Mouse (Mus musculus): ENCODE measurements around the gene Otop3.
A peak's percentile ranks its signal among the peaks of the same experiment; 100 is the strongest.

The Otop3 gene

DNA sequence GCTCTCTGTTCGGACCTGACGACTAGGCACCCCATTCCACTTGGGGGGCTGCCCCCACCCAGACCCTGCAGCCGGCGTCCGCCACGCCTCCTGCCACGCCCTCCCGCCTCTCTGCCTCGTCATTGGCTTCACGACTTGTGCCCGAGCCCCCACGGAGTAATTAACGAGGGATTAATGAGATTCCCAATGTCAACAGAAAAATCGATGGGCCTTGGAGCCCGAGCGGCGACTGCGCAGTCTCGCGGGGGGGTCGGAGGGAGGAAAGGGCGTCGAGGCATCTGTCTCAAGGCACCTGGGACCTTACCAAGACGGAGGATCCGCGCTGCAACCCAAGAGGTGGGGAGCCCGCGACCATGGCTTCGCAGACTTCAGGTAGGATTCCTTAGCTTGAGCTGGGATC, at the start of gene Otop3:
Gene Otop3, plus strand, starts transcription at position 201 of the 400 bp plus-strand sequence.
- DNase-seq (ENCODE audit: extremely low read depth, insufficient read length, low spot score): no peak

DNA sequence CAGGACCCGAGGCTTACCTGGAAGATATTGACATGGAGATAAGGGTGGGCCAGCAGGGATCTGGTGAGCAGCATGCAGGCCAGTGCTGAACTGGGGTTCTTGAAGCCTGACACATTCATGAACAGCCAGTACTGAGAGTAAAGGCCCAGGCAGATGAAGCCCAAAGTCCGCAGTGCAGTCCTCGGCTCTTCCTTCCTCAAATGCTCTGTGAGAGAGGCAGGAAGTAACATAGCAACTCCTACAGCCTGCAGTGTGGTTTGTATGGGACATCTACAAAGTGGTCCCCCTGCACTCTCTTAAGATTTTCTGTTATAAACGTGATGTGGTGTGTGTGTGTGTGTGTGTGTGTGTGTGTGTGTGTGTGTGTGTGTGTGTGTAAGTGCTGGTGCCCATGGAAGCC, 49.2 kb upstream of the Otop3 start:
- DNase-seq (ENCODE audit: extremely low read depth, insufficient read length, low spot score): no peak

DNA sequence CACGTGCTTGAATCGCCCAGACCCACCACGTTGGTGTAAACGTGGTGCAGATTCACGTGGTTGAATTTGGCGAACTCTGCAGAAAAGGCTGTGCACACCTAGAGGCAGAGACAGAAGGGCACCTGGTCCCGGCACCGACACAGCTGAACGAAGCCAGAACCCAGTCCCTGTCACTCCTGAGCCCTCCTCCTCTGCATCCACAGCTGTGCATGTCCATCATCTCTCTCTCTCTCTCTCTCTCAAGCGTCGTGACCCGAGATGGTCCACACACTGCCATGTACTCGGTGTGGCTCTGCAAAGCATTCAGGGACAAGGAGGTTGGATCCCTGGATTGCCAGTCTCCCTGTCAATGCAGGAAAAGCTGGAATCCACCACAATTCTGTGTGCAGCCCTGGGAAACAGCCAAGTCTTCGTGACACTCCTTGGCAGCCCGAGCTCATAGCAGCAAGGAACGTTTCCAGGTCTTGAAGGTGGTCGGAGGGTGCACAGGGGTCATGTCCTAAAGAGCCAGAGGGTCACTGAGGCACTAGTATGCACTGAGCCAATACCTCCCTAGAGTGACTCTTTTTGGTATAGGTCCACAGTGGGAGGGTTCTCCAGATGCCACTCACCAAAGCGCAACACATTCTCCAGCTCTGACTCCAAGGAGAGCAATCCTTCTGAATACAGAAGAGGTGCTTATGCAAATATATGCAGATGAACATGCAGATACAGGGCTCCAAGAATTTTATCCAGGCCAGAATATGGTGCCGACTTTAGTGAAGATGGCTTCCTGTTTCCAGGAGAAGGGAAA, 48.1 kb upstream of the Otop3 start:
- no peak for DNase-seq (ENCODE audit: extremely low read depth, insufficient read length, low spot score)

DNA sequence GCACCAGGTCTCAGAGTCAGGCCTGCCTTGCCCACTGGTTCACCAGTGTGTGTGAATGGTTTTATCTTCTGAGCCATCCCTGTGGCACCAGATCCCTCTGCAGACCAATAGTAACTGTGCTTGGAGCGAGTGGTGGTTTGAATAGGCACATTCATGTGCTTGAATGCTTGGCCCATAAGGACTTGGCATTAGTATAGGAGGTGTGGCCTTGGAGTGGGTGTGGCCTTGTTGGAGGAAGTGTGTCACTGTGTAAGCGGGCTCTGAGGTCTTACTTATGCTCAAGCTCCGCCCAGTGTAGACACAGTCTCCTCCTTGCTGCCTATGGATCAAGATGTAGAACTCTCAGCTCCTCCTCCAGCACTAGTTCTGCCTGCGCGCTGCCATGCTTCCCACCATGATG, 47.1 kb upstream of the Otop3 start:
- no peak for DNase-seq (ENCODE audit: extremely low read depth, insufficient read length, low spot score)

DNA sequence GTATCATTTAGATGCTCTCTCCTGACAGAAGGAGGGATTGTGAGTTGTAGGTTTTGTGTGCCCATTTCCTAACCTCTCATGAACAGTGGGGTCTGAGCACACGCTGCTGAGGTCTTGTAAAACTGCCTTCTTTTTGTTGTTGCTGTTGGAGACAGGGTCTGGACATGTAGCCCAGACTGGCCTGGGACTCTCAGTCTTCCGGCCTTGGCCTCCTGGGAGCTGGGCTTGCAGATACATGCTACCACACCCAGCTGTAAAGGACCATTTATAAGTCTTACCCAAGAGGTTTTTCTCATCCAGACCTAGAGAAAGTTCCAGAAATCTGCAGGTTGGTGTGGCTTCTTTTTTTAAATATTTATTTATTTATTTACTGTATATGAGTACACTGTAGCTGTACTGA, 46.2 kb upstream of the Otop3 start:
- no peak for DNase-seq (ENCODE audit: extremely low read depth, insufficient read length, low spot score)

DNA sequence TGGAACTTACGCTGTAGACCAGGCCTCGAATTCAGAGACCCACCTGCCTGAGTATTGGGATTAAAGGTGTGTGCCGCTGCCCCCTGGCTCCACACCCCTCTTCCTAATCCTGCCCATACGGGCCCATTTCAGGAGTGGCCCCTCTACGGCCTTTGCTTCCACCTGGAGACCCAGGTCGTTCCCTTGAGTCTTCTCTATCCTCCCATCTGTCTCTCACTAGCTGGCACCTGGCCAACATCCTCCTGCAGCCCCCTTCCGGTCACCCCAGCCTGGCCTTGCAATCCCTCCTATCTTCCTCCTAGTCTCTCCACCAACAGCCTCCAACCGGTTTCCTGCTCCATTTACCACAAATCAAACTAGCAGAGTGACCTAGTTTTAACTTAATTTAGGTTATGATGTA, 44.6 kb upstream of the Otop3 start:
- no peak for DNase-seq (ENCODE audit: extremely low read depth, insufficient read length, low spot score)

DNA sequence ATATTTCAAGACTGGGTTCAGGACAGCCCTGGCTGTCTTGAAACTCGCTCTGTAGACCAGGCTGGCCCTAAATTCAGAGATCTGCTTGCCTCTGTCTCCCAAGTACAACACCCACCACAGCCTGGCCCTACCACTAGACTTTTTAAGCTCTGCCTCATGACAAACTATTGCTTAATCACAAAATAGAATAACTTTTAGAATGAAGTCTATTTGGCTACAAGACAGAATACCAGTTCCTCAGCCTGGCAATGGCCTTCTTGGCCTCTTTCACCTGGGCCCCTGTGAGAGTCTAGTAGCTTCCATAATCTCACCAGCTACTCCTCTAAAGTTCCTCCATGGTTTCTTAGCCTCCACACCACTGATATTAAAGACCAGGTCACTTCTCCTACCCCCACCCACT, 44.2 kb upstream of the Otop3 start:
- DNase-seq (ENCODE audit: extremely low read depth, insufficient read length, low spot score): no peak

DNA sequence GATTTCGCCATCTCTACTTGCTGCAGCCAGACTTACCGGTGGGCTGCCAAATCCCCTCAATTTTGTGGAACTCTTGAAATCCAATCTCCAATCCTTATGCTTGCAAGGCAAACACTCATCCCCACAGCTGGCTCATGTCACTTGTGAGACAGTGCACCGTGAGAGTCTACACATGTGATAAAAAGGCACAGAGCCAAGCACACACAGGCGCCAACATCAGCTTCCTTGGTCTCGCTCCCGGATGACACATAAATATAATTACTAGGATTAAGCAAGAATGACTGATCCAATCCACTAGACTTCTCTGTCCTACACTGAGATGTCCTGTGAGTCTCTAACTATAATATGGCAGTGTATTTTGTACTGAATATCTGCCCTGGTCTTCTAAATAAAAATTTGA, 43.6 kb upstream of the Otop3 start:
- DNase-seq (ENCODE audit: extremely low read depth, insufficient read length, low spot score): peak; percentile 55

DNA sequence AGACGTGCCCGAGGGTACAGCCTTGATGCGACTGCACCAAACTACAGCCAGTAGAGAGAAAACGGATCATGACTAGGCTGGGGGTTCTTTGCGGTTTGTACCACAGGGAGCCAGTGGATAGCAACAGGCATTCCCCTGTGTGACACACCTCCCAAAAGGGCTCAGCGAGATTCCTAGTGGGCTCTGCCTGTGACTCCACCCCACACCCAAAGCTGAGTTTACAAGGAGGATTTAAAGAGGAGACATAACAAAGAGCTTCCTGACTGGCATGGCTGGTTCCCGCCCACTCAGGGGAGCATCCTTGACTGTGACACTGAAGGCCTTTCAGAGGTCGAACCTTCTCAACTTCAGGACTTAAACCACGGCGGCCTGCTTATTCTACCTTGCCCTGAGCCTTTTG, 43.0 kb upstream of the Otop3 start:
- no peak for DNase-seq (ENCODE audit: extremely low read depth, insufficient read length, low spot score)

DNA sequence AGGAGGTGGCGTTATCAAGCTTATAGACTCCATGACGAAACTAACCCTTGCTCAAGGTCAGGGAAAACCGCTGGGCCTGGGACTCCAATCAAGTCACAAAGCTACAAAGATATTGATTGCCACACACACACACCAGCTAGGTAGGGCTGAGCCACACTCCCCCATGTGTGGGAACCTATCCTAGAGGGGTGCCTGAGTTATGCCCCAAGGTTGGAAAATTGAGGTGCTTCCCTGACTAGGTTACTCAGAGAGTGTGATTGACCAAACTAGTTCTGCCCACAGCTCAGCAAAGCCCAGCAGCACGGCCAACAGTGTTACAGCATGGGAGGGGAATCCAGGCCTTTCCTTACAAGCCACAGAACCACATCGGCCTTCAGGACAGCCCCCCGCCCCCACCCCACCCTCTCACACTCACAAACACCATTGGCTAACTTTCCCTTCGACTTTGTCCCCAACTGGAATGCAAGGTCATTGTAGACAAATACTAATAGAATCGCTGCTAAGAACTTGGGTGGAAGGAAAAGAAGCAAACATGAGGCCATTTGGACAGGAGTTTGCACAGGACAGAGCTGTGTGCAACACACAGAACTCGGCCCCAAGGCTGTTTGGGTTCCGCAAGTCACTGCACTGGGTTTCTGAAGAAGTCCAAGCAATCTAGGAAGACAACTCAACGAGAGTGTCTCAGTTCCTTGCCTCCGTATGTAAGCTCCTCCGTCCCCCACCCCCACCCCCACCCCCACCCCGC, 41.7 kb upstream of the Otop3 start:
- DNase-seq (ENCODE audit: extremely low read depth, insufficient read length, low spot score): no peak

DNA sequence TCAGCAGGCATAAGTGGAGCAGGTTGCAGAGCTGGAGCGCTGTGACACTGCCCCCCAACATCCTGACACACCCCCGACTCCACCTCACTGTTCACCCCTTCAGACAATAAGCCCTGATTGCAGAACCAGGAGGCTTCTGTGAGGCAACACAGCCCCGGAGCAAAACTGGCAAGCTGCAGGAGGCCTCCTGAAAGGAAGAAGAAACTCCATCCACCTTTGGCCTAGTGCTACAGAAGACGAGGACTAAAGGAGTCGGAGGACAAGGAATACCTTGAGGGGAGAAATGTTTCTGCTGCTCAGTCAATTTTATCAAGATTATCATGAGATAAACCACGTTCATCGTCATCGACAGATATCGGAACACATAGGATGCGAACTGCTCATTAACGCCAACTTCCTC, 38.6 kb upstream of the Otop3 start:
- no peak for DNase-seq (ENCODE audit: extremely low read depth, insufficient read length, low spot score)

DNA sequence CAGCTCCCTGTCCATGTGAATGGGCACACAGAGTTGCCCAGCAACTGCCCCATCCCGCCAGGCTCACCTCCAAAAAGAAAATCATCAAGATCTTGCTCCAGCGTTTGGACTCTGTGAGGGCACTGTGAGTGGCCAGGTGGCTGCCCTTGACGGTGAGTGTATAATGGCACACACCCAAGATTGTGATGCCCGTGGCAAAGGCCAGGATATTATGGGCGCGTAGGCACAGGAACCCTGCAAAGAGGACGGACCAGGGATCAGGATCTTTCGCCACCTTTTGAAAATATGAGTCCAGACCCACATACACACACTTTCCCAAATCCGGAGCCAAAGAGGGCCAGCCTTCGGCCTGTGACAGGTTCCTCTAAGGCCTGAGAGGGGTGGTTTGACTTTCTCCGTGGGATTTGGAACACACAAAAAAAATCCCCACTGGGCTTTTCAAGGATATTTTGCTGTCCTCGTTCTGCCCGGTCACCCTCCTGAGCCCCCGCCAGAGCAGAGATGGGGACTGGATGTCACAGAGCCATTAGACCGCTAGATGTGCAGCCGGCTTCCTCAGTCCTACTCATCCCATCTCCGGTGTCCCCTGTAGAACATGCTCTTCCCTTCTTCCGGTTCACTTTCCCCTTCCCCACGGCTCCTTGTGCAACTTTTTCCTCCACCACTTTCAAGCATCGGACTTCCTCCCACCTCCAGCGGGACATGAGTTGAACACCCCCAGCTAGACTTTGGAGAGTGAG, 37.9 kb upstream of the Otop3 start:
- no peak for DNase-seq (ENCODE audit: extremely low read depth, insufficient read length, low spot score)

DNA sequence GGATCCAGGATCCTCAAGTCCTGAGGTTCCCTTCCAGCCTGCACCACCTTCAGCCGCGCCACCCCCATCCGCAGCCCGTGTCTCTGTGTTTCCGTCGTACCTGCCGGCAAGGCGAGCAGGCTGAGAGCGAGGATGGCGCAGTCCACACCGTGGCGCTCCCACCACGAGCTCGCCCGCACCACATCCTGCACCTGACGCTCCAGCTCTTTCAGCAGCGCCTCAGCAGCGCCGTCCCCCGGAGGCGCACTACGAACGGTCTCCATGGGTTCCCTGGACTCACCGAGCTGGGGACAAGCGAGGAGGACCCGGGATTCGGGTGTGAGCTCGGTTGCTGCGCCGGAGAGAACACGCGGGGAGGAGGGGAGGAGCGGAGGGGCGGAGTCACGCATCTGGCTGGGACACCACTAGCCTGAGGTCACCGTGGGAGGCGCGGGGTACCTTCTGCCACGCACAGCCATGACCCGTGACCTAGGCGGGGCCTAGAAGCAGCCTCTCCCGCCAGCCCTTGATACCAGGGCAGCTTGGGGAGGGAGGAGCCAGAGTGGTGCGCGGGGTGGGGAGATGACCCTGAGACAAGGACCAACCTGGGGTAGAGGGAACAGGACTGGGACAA, 37.2 kb upstream of the Otop3 start, which contains the start of gene Fads6:
Gene Fads6, minus strand, starts transcription at position 450 of the 613 bp plus-strand sequence.
- no peak for DNase-seq (ENCODE audit: extremely low read depth, insufficient read length, low spot score)

DNA sequence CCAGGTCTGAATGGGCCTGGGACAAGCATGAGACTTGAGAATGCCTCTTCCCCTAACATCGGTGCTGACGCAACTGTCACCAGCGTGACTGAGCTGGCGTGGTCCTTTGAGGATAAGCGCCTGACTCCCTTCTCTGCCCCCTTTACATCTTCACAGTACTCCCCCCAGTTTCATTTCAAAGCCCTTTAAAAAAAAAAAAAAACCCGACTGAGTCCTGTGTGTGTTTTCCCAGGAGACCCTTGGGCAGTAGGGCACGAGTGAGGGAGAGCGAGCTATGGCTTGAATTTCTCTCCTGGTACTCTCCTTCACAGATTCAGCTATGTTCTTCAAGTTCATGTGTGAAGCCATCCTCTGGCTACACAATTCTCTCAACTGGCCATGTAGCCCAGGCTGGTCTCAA, 36.4 kb upstream of the Otop3 start:
- no peak for DNase-seq (ENCODE audit: extremely low read depth, insufficient read length, low spot score)

DNA sequence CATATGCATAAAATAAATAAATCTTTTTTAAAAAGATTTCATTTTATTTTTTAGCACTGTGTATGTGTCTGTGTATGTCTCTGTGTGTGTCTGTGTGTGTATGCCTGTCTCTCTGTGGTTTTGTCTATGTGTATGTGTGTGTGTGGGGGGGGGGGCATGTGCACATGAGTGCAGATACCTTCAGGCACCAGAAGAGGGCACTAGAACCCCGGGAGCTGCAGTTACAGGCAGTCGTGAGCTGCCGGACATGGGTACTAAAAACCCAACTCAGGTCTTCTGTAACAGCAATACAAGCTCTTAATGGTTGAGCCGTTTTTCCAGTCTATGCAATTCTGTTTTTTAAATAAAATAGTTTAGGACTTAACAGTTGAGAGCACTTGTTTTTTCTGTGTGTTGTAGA, 33.8 kb upstream of the Otop3 start:
- DNase-seq (ENCODE audit: extremely low read depth, insufficient read length, low spot score): no peak

DNA sequence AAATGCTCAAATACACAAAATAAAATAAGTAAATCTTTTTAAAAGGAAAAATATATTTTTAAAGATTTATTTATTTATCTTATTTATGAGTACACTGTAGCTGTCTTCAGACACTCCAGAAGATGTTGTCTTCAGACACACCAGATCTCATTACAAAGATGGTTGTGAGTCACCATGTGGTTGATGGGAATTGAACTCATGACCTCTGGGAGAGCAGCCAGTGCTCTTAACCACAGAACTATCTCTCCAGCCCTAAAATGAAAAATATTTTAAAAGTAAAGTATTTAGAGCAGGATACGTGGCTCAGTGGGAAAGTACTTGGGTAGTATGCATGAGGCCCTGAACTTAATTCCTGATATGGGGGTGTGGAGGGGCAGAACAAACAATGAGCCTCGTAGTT, 33.2 kb upstream of the Otop3 start:
- peak; percentile 61 for DNase-seq (ENCODE audit: extremely low read depth, insufficient read length, low spot score)

DNA sequence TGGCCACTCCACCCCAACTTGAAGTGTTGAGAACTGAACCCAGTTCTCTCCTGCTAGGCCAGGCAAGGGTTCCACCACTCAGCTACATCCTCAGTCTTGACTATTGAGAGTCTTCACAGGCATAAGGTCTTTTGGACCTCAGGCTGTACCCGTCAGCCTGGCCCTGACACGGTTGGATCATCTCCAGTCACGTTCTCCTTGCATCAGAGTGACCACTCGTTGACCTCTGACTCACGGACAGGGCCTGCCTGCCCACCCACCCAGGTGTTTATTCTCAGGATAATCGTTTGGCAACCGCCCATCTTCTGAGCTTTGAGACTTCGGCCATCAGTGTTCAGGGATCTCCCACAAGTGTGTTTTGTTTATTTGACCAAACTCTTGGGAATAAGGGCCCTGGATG, 31.4 kb upstream of the Otop3 start:
- DNase-seq (ENCODE audit: extremely low read depth, insufficient read length, low spot score): no peak

DNA sequence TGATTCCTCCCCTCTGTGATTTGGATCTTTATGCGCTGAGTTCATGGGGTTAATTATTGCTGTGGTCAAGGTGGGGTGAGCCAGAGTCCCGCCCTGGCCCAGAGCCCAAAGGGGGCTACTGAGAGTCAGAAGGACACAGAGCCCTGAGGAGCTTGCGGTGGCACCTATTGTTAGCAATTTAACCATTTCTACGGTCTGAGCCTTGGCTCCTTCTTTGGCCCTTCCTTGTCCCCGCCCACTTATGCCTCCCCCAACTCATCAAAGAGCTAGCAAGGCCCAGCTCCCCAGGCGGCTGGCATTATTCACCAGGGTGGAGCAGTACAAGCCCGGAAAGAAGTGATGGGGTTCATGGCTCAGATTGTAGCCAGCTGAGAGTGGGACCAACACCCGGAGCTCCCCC, 27.7 kb upstream of the Otop3 start, which contains the start of gene Otop2:
Gene Otop2, plus strand, starts transcription at position 301 of the 400 bp plus-strand sequence.
- DNase-seq (ENCODE audit: extremely low read depth, insufficient read length, low spot score): no peak

DNA sequence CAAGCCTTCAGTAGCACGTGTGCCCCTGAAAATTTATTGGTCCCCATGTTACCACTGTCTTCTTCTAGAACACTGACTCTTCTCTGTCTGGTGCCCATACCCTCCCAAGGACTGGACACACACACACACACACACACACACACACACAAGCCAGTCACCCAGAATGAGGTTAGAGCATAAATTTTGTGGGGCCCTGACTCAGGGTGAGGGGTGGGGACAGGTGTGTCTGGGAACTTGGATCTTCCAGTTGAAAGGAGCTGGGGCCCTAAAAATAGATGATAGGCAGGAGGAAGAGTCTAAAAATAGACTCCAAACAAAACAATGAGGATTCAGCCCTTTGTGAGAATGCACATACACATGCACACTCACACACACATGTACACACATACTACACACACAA, 25.8 kb upstream of the Otop3 start:
- no peak for DNase-seq (ENCODE audit: extremely low read depth, insufficient read length, low spot score)

DNA sequence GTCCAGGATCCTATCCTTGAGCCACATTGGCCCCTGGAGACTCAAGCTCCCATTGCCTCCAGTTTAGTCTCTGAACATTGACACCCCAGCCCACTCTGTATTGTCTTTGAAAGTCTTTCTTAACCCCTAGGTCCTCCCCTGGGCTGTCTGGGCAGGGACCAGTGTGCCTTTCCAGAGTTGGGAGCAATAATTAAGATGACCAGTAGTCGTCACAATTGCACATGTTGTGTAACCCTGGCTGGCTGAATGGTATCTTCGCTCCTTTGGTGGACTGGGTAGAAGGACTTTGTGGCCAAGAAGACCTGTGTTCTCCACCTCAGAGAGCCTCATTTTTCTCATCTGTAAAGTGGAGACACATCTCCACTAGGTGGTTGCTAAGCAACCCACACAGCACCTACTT, 20.3 kb upstream of the Otop3 start:
- DNase-seq (ENCODE audit: extremely low read depth, insufficient read length, low spot score): no peak

DNA sequence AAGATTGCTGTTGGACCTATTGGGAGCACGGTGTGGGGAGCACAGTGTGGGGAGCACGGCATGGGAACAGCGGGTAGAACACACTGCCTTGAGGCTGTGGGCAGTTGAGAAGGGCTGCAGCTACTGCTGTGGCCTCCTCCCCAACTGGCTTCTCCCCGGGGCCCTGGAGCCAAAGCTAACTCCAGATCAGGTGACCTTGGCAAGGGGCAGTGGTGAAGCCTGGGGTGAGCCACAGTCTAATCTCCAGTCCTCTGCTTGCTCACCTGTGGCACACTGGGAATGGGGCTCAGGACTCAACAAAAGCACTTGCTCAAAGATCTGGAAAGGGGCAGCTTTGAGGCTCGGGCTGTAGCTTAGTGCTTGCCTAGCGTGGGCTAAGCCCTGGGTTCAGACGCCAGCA, 17.3 kb upstream of the Otop3 start:
- DNase-seq (ENCODE audit: extremely low read depth, insufficient read length, low spot score): no peak

Measured in 3134 (cell line).